Mouse (Mus musculus) embryonic facial prominence, embryonic 15.5 days (tissue): ENCODE data around the gene Calhm1. TPM values are rescaled to one million over a fixed set of nuclear protein-coding genes. Genes with fewer than 3 reads are reported as not detected.

Source experiments
- ATAC-seq: fragments of 200-750 bp; cut with Nextera tagmentation; 2 replicates; pipeline ENCODE4 v1.8.0; 2017; ENCODE audit warnings: low read depth, moderate TSS enrichment; ENCODE audit not compliant: insufficient number of reproducible peaks, low FRiP score, low TSS enrichment
- H3K27ac ChIP-seq: fragments of 300-500 bp; sonication (generic); replicated peaks from 2 replicates; pipeline ENCODE4 v1.5.1; 2015; ENCODE audit warnings: mild to moderate bottlenecking, inconsistent platforms
- H3K27me3 ChIP-seq: fragments of 300-500 bp; sonication (generic); 2 replicates; pipeline ENCODE4 v1.6.1; 2015; ENCODE audit warnings: inconsistent platforms
- H3K36me3 ChIP-seq: fragments of 300-500 bp; sonication (generic); 2 replicates; pipeline ENCODE4 v1.6.1; 2015; ENCODE audit warnings: mild to moderate bottlenecking, inconsistent platforms
- H3K4me1 ChIP-seq: fragments of 300-500 bp; sonication (generic); 2 replicates; pipeline ENCODE4 v1.6.1; 2015; ENCODE audit warnings: inconsistent platforms
- H3K4me2 ChIP-seq: fragments of 300-500 bp; sonication (generic); replicated peaks from 2 replicates; pipeline ENCODE4 v1.6.1; 2015; ENCODE audit warnings: mild to moderate bottlenecking, inconsistent platforms
- H3K4me3 ChIP-seq: fragments of 300-500 bp; sonication (generic); replicated peaks from 2 replicates; pipeline ENCODE4 v1.5.1; 2015; ENCODE audit warnings: mild to moderate bottlenecking, inconsistent platforms
- H3K9ac ChIP-seq: fragments of 300-500 bp; sonication (generic); 2 replicates; pipeline ENCODE4 v1.6.1; 2015; ENCODE audit warnings: inconsistent platforms
- H3K9me3 ChIP-seq: fragments of 300-500 bp; sonication (generic); replicated peaks from 2 replicates; pipeline ENCODE4 v1.6.1; 2016; ENCODE audit warnings: inconsistent platforms
- WGBS: fragments of 180-500 bp; shearing (Covaris S2); methylation state at CpG from one replicate; pipeline ENCODE4 v1.1.7; 2015; 5-methylcytosine and 5-hydroxymethylcytosine counted together
- polyA plus RNA-seq: library from polyadenylated mRNA; unstranded; fragments of >200 nt; fragmentation: Nextera tagmentation; extraction: Ambion mirVana; gene quantifications from 2 replicates; pipeline ENCODE4 v1.2.1, GENCODE M21; 2015

The Calhm1 gene
- polyA plus RNA-seq, 1 experiment from 2014 or later: not detected

DNA sequence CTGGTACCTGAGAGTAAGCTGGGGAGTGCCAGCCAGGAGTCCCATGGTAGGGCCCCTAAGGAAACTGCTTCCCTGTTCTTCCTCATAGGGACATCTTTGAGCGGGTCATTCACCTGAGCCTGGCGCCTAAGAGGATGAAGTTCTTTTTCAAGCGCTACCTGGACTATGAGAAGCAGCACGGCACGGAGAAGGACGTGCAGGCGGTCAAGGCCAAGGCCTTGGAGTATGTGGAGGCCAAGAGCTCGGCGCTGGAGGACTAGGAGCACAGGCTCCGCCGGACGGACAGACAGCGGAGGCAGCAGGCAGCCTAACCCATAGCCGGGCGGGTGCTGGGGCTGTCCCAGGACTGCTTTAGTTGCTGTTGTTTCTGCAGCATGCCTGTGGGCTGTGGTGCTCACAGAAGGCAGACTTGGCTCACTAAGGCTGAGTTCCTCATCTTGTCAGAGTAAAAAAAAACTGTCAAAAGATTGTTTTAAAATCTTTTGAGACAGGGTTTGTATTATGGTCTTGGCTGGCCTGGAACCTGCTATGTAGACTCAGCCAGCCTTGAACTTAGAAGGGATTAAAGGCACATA lies 13.4 kb downstream of the Calhm1 start:
- peaks cover 90% of the 10 kb centered on the region for H3K36me3 ChIP-seq
- H3K9me3 ChIP-seq: no peaks in the 10 kb centered on the region
- H3K27ac ChIP-seq: no peak overlapping the region
- no peak overlapping the region for H3K9ac ChIP-seq
- no peak overlapping the region for H3K4me2 ChIP-seq
- H3K4me3 ChIP-seq: no peak overlapping the region
- ATAC-seq: no peak
- peaks cover 1% of the 10 kb centered on the region for H3K4me1 ChIP-seq
- WGBS: 93% methylated on average over 15 of the region's 15 CpGs
- no peaks in the 10 kb centered on the region for H3K27me3 ChIP-seq

DNA sequence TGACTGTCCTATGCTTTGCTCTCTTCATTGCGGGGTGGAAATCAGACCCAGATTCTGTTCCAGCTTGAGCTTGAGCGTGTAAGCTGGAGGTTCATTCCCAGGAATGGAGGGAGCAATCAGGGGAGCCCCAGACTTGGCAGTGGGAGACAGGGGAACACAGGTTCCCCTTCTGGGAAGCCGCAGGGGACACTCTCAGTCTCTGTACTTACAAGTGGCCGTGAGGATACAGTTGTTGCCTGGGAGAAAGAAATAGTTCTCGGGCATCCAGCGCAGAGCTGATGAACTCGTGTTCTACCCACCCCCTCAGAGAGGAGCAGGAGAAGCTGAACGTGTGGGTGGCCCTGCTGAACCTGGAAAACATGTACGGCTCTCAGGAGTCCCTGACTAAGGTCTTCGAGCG lies 15.2 kb downstream of the Calhm1 start:
- H3K4me1 ChIP-seq: no peaks in the 10 kb centered on the region
- no peak for ATAC-seq
- peaks cover 93% of the 10 kb centered on the region for H3K36me3 ChIP-seq
- no peak overlapping the region for H3K27ac ChIP-seq
- WGBS: 89% methylated on average over 11 of the region's 11 CpGs
- H3K27me3 ChIP-seq: no peaks in the 10 kb centered on the region
- H3K9me3 ChIP-seq: no peaks in the 10 kb centered on the region
- no peak overlapping the region for H3K9ac ChIP-seq
- H3K4me2 ChIP-seq: no peak overlapping the region
- no peak overlapping the region for H3K4me3 ChIP-seq

- Histone ChIP-seq H3K36me3 (peaks cover 89% of the 10 kb centered on the region), H3K4me2 (no peak overlapping the region), H3K27me3 (no peaks in the 10 kb centered on the region), H3K9me3 (no peaks in the 10 kb centered on the region), H3K4me3 (no peak overlapping the region), H3K4me1 (no peaks in the 10 kb centered on the region), H3K27ac (no peak overlapping the region), H3K9ac (no peak overlapping the region)
- ATAC-seq: no peak
- WGBS: 91% methylated on average over 10 of the region's 10 CpGs
Measured at GRCm38 (mm10) chr19:47128164-47128563, 15.9 kb downstream of the Calhm1 start.

DNA sequence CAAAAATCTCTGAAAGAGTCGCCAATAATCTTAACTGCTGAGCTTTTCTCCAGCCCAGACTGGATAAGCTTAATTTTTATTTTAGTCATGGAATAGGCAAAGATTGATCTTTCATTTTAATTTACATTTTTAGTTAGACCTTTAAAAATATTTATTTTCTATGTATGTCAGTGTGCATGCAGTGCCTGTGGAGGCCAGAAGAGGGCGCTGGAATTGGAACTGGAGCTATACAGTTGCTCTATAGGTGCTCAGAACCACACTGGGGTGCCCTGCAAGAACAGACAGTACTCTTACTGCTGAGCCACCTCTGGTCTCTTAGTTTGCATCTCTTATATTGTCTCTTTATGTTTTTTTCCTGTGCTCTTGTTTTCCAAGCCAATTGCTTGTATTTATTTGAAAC lies 21.3 kb downstream of the Calhm1 start:
- no peaks in the 10 kb centered on the region for H3K27me3 ChIP-seq
- H3K27ac ChIP-seq: no peak overlapping the region
- no peak overlapping the region for H3K4me3 ChIP-seq
- 23% methylated on average over 2 of the region's 2 CpGs for WGBS
- no peak for ATAC-seq
- H3K9me3 ChIP-seq: no peaks in the 10 kb centered on the region
- no peak overlapping the region for H3K4me2 ChIP-seq
- peaks cover 77% of the 10 kb centered on the region for H3K36me3 ChIP-seq
- H3K9ac ChIP-seq: no peak overlapping the region
- H3K4me1 ChIP-seq: no peaks in the 10 kb centered on the region

DNA sequence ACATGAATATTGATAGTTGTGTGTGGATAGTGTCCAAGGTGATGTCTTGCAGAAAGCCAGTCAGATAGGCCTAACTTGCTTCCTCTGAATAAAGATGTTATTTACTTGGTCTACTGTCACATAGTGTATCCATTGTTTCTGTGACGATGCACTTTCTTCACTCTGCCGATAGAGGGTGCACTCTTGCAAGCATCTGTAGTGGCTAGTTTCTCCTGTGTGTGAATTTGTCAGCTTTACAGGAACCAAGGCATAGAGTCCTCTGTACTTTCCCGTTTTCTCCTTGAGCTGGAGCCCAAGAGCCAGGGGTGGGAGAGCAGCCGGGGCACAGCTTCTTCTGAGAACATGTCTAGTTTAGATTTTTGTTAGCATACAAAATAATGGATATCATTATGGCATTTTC lies 23.0 kb downstream of the Calhm1 start:
- 38% methylated on average over 4 of the region's 4 CpGs for WGBS
- ATAC-seq: no peak

DNA sequence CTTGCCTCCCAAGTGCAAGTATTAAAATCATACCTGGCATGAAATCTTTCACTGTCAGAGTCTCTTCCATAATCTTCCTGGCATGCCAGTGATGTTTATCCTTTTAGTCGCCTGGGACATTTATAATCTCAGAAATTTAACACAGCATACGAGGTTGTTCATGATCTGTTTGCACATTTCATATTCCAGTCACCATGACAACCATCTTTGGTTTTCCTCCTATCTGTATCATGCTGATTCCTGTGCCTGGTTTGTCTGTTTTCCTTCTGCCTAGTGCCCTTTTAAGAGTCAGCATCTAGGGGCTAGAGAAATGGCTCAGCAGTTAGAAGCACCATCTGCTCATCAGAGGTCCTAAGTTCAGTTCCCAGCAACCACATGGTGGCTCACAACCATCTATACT lies 25.4 kb downstream of the Calhm1 start:
- H3K27me3 ChIP-seq: no peaks in the 10 kb centered on the region
- no peak overlapping the region for H3K27ac ChIP-seq
- no peak overlapping the region for H3K4me2 ChIP-seq
- H3K9me3 ChIP-seq: no peaks in the 10 kb centered on the region
- ATAC-seq: no peak
- H3K4me1 ChIP-seq: no peaks in the 10 kb centered on the region
- WGBS: 78% methylated on average over 2 of the region's 2 CpGs
- no peak overlapping the region for H3K4me3 ChIP-seq
- no peak overlapping the region for H3K9ac ChIP-seq
- peaks cover 77% of the 10 kb centered on the region for H3K36me3 ChIP-seq

More for the DNA sequence above, 23.0 kb downstream of the Calhm1 start:
- Histone ChIP-seq H3K27ac (no peak overlapping the region), H3K4me3 (no peak overlapping the region), H3K4me2 (no peak overlapping the region), H3K4me1 (no peaks in the 10 kb centered on the region), H3K9ac (no peak overlapping the region), H3K27me3 (no peaks in the 10 kb centered on the region), H3K36me3 (peaks cover 79% of the 10 kb centered on the region), H3K9me3 (no peaks in the 10 kb centered on the region)

DNA sequence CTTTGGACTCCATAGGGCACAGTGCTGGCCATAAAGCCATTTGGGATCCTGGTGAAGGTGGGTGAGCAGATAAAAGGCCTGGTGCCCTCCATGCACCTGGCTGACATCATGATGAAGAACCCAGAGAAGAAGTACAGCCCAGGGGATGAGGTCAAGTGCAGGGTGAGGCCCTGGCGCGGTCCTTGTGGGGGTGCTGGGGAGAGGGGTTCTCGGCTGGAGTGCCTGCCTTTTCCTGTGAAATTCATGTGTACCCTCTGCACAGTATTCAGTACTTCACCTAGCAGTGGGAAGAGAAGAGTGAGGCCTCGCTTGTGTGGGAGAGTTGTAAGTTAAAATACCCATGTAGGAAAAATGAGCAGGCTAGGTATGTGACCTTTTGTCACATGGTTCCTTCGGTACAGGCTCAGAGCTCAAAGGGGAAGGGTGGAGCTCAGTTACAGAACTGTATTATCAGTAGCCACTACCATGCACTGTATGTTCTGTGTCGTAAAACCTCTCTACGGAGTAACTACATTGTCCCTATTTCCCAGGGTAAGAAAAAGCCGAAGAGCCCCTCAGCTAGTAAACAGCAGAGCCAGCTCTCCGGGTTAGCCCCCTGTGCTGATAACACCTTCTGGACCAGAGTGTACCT lies 39.3 kb downstream of the Calhm1 start:
- no peaks in the 10 kb centered on the region for H3K27me3 ChIP-seq
- H3K9ac ChIP-seq: no peak overlapping the region
- no peaks in the 10 kb centered on the region for H3K9me3 ChIP-seq
- H3K4me3 ChIP-seq: no peak overlapping the region
- H3K4me1 ChIP-seq: no peaks in the 10 kb centered on the region
- ATAC-seq: no peak
- H3K4me2 ChIP-seq: no peak overlapping the region
- 92% methylated on average over 9 of the region's 9 CpGs for WGBS
- H3K27ac ChIP-seq: no peak overlapping the region
- peaks cover 99% of the 10 kb centered on the region for H3K36me3 ChIP-seq

DNA sequence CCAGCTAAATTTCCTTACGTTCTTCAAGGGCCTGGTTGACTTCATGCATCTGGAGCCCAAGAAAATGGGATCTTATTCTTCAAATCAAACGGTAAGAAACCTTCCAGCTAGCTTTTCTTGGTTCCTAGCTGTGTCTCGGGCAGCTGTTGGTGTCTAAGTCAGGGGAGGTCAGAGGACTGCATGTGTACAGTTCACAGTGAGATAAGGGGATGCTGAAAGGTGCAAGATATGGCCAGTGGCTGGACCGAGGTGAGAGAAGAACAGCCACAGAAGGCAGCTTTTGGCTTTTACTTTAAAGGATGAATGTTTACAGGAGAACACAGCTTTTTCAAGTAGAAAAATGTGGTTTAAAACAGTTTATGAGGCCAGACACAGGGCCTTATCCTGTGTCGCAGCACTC lies 43.0 kb downstream of the Calhm1 start:
- H3K27me3 ChIP-seq: no peaks in the 10 kb centered on the region
- H3K9me3 ChIP-seq: no peaks in the 10 kb centered on the region
- peaks cover 93% of the 10 kb centered on the region for H3K36me3 ChIP-seq
- no peak for ATAC-seq
- 95% methylated on average over 5 of the region's 5 CpGs for WGBS
- H3K9ac ChIP-seq: no peak overlapping the region
- H3K4me3 ChIP-seq: no peak overlapping the region
- H3K4me2 ChIP-seq: no peak overlapping the region
- H3K27ac ChIP-seq: no peak overlapping the region
- H3K4me1 ChIP-seq: no peaks in the 10 kb centered on the region

Other genes with a start within 250 kb of the Calhm1 start
- 5.9 and 7.6 TPM in 2 replicates for gene Ina, start 129.6 kb downstream of the Calhm1 start, polyA plus RNA-seq
- 64.9 and 73.4 TPM in 2 replicates for gene Nt5c2, start 129.1 kb downstream of the Calhm1 start, polyA plus RNA-seq
- gene Pcgf6, start 93.3 kb downstream of the Calhm1 start, polyA plus RNA-seq: 17.4 and 17.8 TPM in 2 replicates
- 4.8 TPM in 2 replicates for gene Taf5, start 76.5 kb downstream of the Calhm1 start, polyA plus RNA-seq
- gene Usmg5, start 53.6 kb downstream of the Calhm1 start, polyA plus RNA-seq: 1,091 and 1,212 TPM in 2 replicates
- gene Pdcd11, start 53.5 kb downstream of the Calhm1 start, polyA plus RNA-seq: 8.3 and 10.3 TPM in 2 replicates
- 11.9 and 13.4 TPM in 2 replicates for gene Calhm2, start 6.0 kb downstream of the Calhm1 start, polyA plus RNA-seq
- gene Calhm3, start 13.5 kb upstream of the Calhm1 start, polyA plus RNA-seq: not detected in 2 replicates
- 8.0 and 9.0 TPM in 2 replicates for gene Neurl1a, start 34.6 kb upstream of the Calhm1 start, polyA plus RNA-seq